Mouse (Mus musculus): ENCODE data around the gene Efna1.
A peak's percentile ranks its signal among the peaks of the same experiment; 100 is the strongest.

The Efna1 gene

GRCm38 (mm10) chr3:89244982-89245687 is 35.8 kb downstream of the Efna1 start:
- DNase-seq (ENCODE audit: extremely low spot score, low read depth, low spot score), result no peak

- no peak for DNase-seq (ENCODE audit: extremely low spot score, low read depth, low spot score)
Measured at GRCm38 (mm10) chr3:89244158-89244981, 36.6 kb downstream of the Efna1 start.

- no peak for DNase-seq (ENCODE audit: extremely low spot score, low read depth, low spot score)
Measured at GRCm38 (mm10) chr3:89243609-89244008, 37.3 kb downstream of the Efna1 start.

GRCm38 (mm10) chr3:89242331-89242895 is 38.5 kb downstream of the Efna1 start:
- DNase-seq (ENCODE audit: extremely low spot score, low read depth, low spot score), result no peak

GRCm38 (mm10) chr3:89238494-89238893 is 42.4 kb downstream of the Efna1 start:
- DNase-seq (ENCODE audit: extremely low spot score, low read depth, low spot score), result no peak

GRCm38 (mm10) chr3:89237682-89238081 is 43.3 kb downstream of the Efna1 start:
- DNase-seq (ENCODE audit: extremely low spot score, low read depth, low spot score), result no peak

- DNase-seq (ENCODE audit: extremely low spot score, low read depth, low spot score), result no peak
Measured at GRCm38 (mm10) chr3:89236516-89236915, 44.4 kb downstream of the Efna1 start.

GRCm38 (mm10) chr3:89233562-89234110 is 47.3 kb downstream of the Efna1 start:
- no peak for DNase-seq (ENCODE audit: extremely low spot score, low read depth, low spot score)

- no peak for DNase-seq (ENCODE audit: extremely low spot score, low read depth, low spot score)
Measured at GRCm38 (mm10) chr3:89232614-89233013, 48.3 kb downstream of the Efna1 start.

- DNase-seq (ENCODE audit: extremely low spot score, low read depth, low spot score), result no peak
Measured at GRCm38 (mm10) chr3:89231772-89232275, 49.1 kb downstream of the Efna1 start.

GRCm38 (mm10) chr3:89231345-89231744 is 49.6 kb downstream of the Efna1 start:
- no peak for DNase-seq (ENCODE audit: extremely low spot score, low read depth, low spot score)

- no peak for DNase-seq (ENCODE audit: extremely low spot score, low read depth, low spot score)
Measured at GRCm38 (mm10) chr3:89230561-89230960, 50.4 kb downstream of the Efna1 start.

GRCm38 (mm10) chr3:89229276-89229675 is 51.7 kb downstream of the Efna1 start:
- no peak for DNase-seq (ENCODE audit: extremely low spot score, low read depth, low spot score)

GRCm38 (mm10) chr3:89228836-89229235 is 52.1 kb downstream of the Efna1 start, which contains the start of gene Muc1:
Gene Muc1 (plus strand): TSS chr3:89229057.
- no peak for DNase-seq (ENCODE audit: extremely low spot score, low read depth, low spot score)

GRCm38 (mm10) chr3:89228180-89228549 is 52.8 kb downstream of the Efna1 start:
- DNase-seq (ENCODE audit: extremely low spot score, low read depth, low spot score), result peak; percentile 66

- DNase-seq (ENCODE audit: extremely low spot score, low read depth, low spot score), result peak; percentile 83
Measured at GRCm38 (mm10) chr3:89227307-89228179, 53.4 kb downstream of the Efna1 start.

- DNase-seq (ENCODE audit: extremely low spot score, low read depth, low spot score), result no peak
Measured at GRCm38 (mm10) chr3:89226900-89227299, 54.0 kb downstream of the Efna1 start, which contains the start of gene Mtx1. Gene Mtx1 (minus strand): TSS chr3:89227088.

GRCm38 (mm10) chr3:89226361-89226760 is 54.6 kb downstream of the Efna1 start:
- no peak for DNase-seq (ENCODE audit: extremely low spot score, low read depth, low spot score)

- no peak for DNase-seq (ENCODE audit: extremely low spot score, low read depth, low spot score)
Measured at GRCm38 (mm10) chr3:89225918-89226317, 55.0 kb downstream of the Efna1 start.

- no peak for DNase-seq (ENCODE audit: extremely low spot score, low read depth, low spot score)
Measured at GRCm38 (mm10) chr3:89225321-89225815, 55.6 kb downstream of the Efna1 start.
